Mouse (Mus musculus) MEL (cell line): ENCODE measurements at regions not wholly inside any gene's neighbourhood (a gene's known extent, or its start where the extent isn't known, plus 50 kb on each side); places are given as distances from the start of the nearest gene placed in this dataset.
A peak's percentile ranks its signal among the peaks of the same experiment; 100 is the strongest.

Source experiments
- DNase-seq: peaks from one replicate; pipeline ENCODE4 v3.0.0; 2011; ENCODE audit warnings: low read depth, low spot score
- H3K27ac ChIP-seq: 2 replicates; pipeline ENCODE4 v1.5.1; 2012; ENCODE audit warnings: low read depth, mild to moderate bottlenecking, control low read depth, low read length, moderate library complexity; ENCODE audit not compliant: control insufficient read depth
- H3K27me3 ChIP-seq, 2 experiments: fragments of 150-350 bp in 1 of 2; sonication (generic) in 1 of 2; 2 replicates each; pipeline ENCODE4 v1.6.1; 2012; ENCODE audit warnings: low read length in 2 of 2, mild to moderate bottlenecking in 2 of 2, improper control_type of control experiment in 1 of 2, moderate library complexity in 1 of 2; ENCODE audit not compliant: insufficient read depth in 2 of 2, control insufficient read depth in 1 of 2
- H3K36me3 ChIP-seq, 2 experiments: 2 replicates each; pipeline ENCODE4 v1.6.1; 2012 to 2014; ENCODE audit warnings: low read length in 2 of 2, improper control_type of control experiment in 1 of 2, inconsistent platforms in 1 of 2, mild to moderate bottlenecking in 1 of 2; ENCODE audit not compliant: insufficient read depth in 2 of 2, control insufficient read depth in 1 of 2
- H3K4me1 ChIP-seq, 2 experiments: fragments of 150-350 bp in 1 of 2; sonication (generic) in 1 of 2; 2 replicates each; pipeline ENCODE4 v1.6.1; 2012; ENCODE audit warnings: low read length in 2 of 2, improper control_type of control experiment in 1 of 2, mild to moderate bottlenecking in 1 of 2; ENCODE audit not compliant: insufficient read depth in 2 of 2, control insufficient read depth in 1 of 2
- H3K4me3 ChIP-seq, 2 experiments: fragments of 150-350 bp in 1 of 2; sonication (generic) in 1 of 2; 2 replicates each; pipeline ENCODE4 v1.5.1; 2012; ENCODE audit warnings: low read depth in 2 of 2, low read length in 2 of 2, mild to moderate bottlenecking in 2 of 2, moderate library complexity in 2 of 2, control low read depth in 1 of 2, improper control_type of control experiment in 1 of 2; ENCODE audit not compliant: control insufficient read depth in 1 of 2, insufficient read depth in 1 of 2
- H3K79me2 ChIP-seq: 2 replicates; pipeline ENCODE4 v1.6.1; 2012; ENCODE audit warnings: mild to moderate bottlenecking, low read length, moderate library complexity; ENCODE audit not compliant: control insufficient read depth, poor library complexity, insufficient read depth
- H3K9ac ChIP-seq: 2 replicates; pipeline ENCODE4 v1.6.1; 2012; ENCODE audit warnings: low read depth, mild to moderate bottlenecking, control low read depth, low read length, moderate library complexity; ENCODE audit not compliant: control insufficient read depth, poor library complexity, severe bottlenecking
- H3K9me3 ChIP-seq: fragments of 150-350 bp; sonication (generic); replicated peaks from 2 replicates; pipeline ENCODE4 v1.6.1; 2012; ENCODE audit warnings: mild to moderate bottlenecking, low read length, improper control_type of control experiment, moderate library complexity; ENCODE audit not compliant: insufficient read depth
- BHLHE40 ChIP-seq: IDR thresholded peaks from 2 replicates; pipeline ENCODE4 v1.6.1; 2012; ENCODE audit warnings: low read depth, mild to moderate bottlenecking, inconsistent platforms, low read length, improper control_type of control experiment, borderline replicate concordance
- CTCF ChIP-seq, 3 experiments: IDR thresholded peaks in 2 of 3; conservative IDR thresholded peaks in 1 of 3; 2 replicates each; pipeline ENCODE4 v1.5.1; 2011 to 2012; ENCODE audit warnings: low read length in 3 of 3, low read depth in 2 of 3, mild to moderate bottlenecking in 2 of 3, improper control_type of control experiment in 1 of 3, inconsistent platforms in 1 of 3, mixed read lengths in 1 of 3, moderate library complexity in 1 of 3; ENCODE audit not compliant: control insufficient read depth in 1 of 3, insufficient read depth in 1 of 3, poor library complexity in 1 of 3, severe bottlenecking in 1 of 3
- ELF1 ChIP-seq: IDR thresholded peaks from 2 replicates; pipeline ENCODE4 v1.6.1; 2014; ENCODE audit warnings: low read depth, mild to moderate bottlenecking, inconsistent platforms, low read length, improper control_type of control experiment, moderate library complexity
- JUND ChIP-seq: IDR thresholded peaks from 2 replicates; pipeline ENCODE4 v1.6.1; 2011; ENCODE audit warnings: low read depth, mild to moderate bottlenecking, improper control_type of control experiment, low read length
- MAX ChIP-seq: IDR thresholded peaks from 2 replicates; pipeline ENCODE4 v1.6.1; 2011; ENCODE audit warnings: low read length, improper control_type of control experiment
- MAZ ChIP-seq: IDR thresholded peaks from 2 replicates; pipeline ENCODE4 v1.6.1; 2012; ENCODE audit warnings: low read depth, mild to moderate bottlenecking, inconsistent platforms, low read length, improper control_type of control experiment
- MXI1 ChIP-seq: IDR thresholded peaks from 2 replicates; pipeline ENCODE4 v1.6.1; 2011; ENCODE audit warnings: mild to moderate bottlenecking, low read depth, low read length, improper control_type of control experiment
- MYC ChIP-seq: IDR thresholded peaks from 2 replicates; pipeline ENCODE4 v1.6.1; 2011; ENCODE audit warnings: low read depth, mild to moderate bottlenecking, low read length, improper control_type of control experiment, moderate library complexity
- POLR2A ChIP-seq, 2 experiments: IDR thresholded peaks; 2 replicates each; pipeline ENCODE4 v1.6.1; 2011 to 2012; ENCODE audit warnings: low read length in 2 of 2, mild to moderate bottlenecking in 2 of 2, control low read depth in 1 of 2, improper control_type of control experiment in 1 of 2, low read depth in 1 of 2, moderate library complexity in 1 of 2; ENCODE audit not compliant: control insufficient read depth in 1 of 2, insufficient read depth in 1 of 2, poor library complexity in 1 of 2
- POLR2AphosphoS2 ChIP-seq: IDR thresholded peaks from 2 replicates; pipeline ENCODE4 v1.6.1; 2011; ENCODE audit warnings: low read length, improper control_type of control experiment
- POLR2AphosphoS5 ChIP-seq: IDR thresholded peaks from 2 replicates; pipeline ENCODE4 v1.6.1; 2012; ENCODE audit warnings: low read depth, borderline replicate concordance, mild to moderate bottlenecking, inconsistent platforms, low read length, moderate library complexity, mixed read lengths
- RAD21 ChIP-seq: IDR thresholded peaks from 2 replicates; pipeline ENCODE4 v1.6.1; 2011; ENCODE audit warnings: mild to moderate bottlenecking, low read depth, low read length, improper control_type of control experiment
- SIN3A ChIP-seq: IDR thresholded peaks from 2 replicates; pipeline ENCODE4 v1.6.1; 2012; ENCODE audit warnings: low read length, improper control_type of control experiment, inconsistent platforms
- TAL1 ChIP-seq: IDR thresholded peaks from 2 replicates; pipeline ENCODE4 v1.6.1; 2012; ENCODE audit warnings: mild to moderate bottlenecking, inconsistent platforms, low read length, moderate library complexity, mixed read lengths
- TCF12 ChIP-seq: IDR thresholded peaks from 2 replicates; pipeline ENCODE4 v1.6.1; 2014; ENCODE audit warnings: low read depth, mild to moderate bottlenecking, inconsistent platforms, low read length, improper control_type of control experiment, moderate library complexity
- USF2 ChIP-seq, 2 experiments: IDR thresholded peaks; 2 replicates each; pipeline ENCODE4 v1.6.1; 2011 to 2012; ENCODE audit warnings: improper control_type of control experiment in 2 of 2, low read length in 2 of 2, borderline replicate concordance in 1 of 2, inconsistent platforms in 1 of 2, low read depth in 1 of 2, mild to moderate bottlenecking in 1 of 2; ENCODE audit not compliant: insufficient read depth in 1 of 2
- ZNF384 ChIP-seq: IDR thresholded peaks from 2 replicates; pipeline ENCODE4 v1.6.1; 2012; ENCODE audit warnings: low read depth, mild to moderate bottlenecking, inconsistent platforms, low read length, improper control_type of control experiment

DNA sequence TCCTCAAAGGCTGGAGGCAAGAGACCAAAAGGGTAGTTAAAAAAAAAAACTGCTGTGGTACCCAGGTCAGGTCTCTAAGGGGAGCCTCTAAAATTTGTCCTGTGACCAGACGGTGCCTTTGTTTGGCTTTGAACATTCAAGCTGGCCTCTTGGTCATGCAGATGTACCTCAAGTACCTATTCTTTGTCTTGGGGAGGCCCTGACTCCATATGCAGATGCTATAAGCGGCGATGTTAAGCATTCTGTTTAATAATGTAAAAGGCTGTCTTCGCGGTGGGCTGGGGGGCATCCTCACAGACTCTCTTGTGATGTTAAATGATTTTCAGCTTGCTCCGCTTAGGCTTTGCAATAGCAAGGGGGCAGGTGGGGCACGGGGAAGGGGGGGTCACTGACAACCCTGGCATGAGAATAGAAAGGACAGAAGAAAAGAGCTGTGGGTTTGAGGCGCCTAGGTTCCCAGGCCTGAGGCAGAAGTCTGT is 85.8 kb upstream of the Pja1 start:
- DNase-seq = no peak
- Histone ChIP-seq H3K27me3 (no peaks in the 10 kb centered on the region), H3K4me3 (no peak overlapping the region), H3K27ac (no peak overlapping the region), H3K9me3 (no peaks in the 10 kb centered on the region), H3K9ac (no peak overlapping the region), H3K4me1 (peaks cover 9 to 20% of the 10 kb centered on the region in 2 experiments), H3K36me3 (peaks cover 0 to 24% of the 10 kb centered on the region in 2 experiments; a peak in 2 of 4 replicates), H3K79me2 (no peaks in the 10 kb centered on the region)
- TF ChIP-seq POLR2A (IDR thresholded peaks at IDR 0.05; ENCODE audit: control insufficient read depth in 1 of 2, insufficient read depth in 1 of 2, low read depth in 1 of 2, low read length in 2 of 2, poor library complexity in 1 of 2) (no peak), MYC (no peak), CTCF (IDR thresholded peaks at IDR 0.05 in 2 of 3, conservative IDR thresholded peaks at IDR 0.05 in 1 of 3; ENCODE audit: control insufficient read depth in 1 of 3, insufficient read depth in 1 of 3, low read depth in 2 of 3, low read length in 3 of 3, poor library complexity in 1 of 3, severe bottlenecking in 1 of 3) (no peak), ELF1 (no peak), JUND (no peak), POLR2AphosphoS2 (no peak), USF2 (IDR thresholded peaks at IDR 0.05; ENCODE audit: borderline replicate concordance in 1 of 2, insufficient read depth in 1 of 2, low read depth in 1 of 2, low read length in 2 of 2) (no peak), ZNF384 (no peak), RAD21 (no peak), TCF12 (no peak), TAL1 (no peak), SIN3A (no peak), MAZ (no peak), MAX (no peak), MXI1 (no peak)

DNA sequence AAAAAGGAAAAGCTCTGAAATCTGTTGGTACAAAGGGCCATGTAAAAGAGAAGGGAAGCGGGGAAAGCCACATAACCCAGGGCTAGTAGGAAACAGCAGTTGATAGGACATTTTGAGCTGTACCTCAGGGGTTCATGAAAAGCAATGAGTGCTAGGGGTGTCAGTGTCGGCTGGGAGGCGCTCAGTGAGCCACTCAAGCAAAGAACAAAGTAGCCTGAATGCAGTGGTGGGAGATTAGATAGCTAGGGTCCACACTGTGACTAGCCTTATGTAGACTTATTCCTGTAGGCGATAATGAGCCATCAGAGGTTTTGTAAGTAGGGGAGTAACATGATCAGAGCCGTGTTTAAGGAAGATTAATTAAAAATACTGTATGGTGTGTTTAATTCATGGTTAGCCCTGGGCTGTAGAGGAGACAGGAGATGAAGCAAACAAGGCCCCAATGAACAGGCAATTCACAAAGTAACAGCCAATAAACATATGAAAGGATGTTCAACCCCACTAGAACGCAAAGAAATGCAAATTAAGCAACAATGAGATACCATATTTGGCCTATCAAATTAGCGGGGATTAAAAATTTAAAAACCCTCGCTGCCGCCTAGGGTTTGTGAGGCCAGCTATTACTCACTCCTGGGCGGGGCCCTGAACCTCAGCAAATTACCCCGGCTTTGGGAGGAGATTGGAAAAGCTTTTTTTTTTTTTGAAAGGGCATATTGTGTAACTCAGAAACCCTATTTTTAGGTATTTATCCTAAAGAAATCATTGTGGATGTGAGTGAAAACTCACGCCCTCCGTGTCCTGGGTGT is 85.1 kb upstream of the Pja1 start:
- DNase-seq = peak; percentile 55
- no peaks in the 10 kb centered on the region for H3K27me3 ChIP-seq
- H3K9me3 ChIP-seq = no peaks in the 10 kb centered on the region
- H3K9ac ChIP-seq = peak overlapping the region; percentile 42; the same call in 1 of the 2 replicates
- peak overlapping the region; percentile 34 for H3K27ac ChIP-seq
- H3K4me3 ChIP-seq = peak overlapping the region in 1 of 2 experiments; percentile 4; a peak in 1 of 4 replicates
- no peaks in the 10 kb centered on the region for H3K79me2 ChIP-seq
- H3K4me1 ChIP-seq = peaks cover 13 to 27% of the 10 kb centered on the region in 2 experiments
- no peak for TF ChIP-seq POLR2AphosphoS5
- TF ChIP-seq BHLHE40 = no peak
- TF ChIP-seq ZNF384 = peak; percentile 62; the same call in 1 of the 2 replicates
- TF ChIP-seq SIN3A = no peak
- TF ChIP-seq, all 39 proteins: peak for 1
- peaks cover 0 to 30% of the 10 kb centered on the region in 2 experiments; a peak in 2 of 4 replicates for H3K36me3 ChIP-seq
